8 mouse cellular contexts compared by ENCODE assay signal in genomic region chr3:79842616-79843016, GRCm38 (mm10). TPM values are rescaled to one million over a fixed set of nuclear protein-coding genes. Genes with fewer than 3 reads are reported as not detected.
A peak's percentile ranks its signal among the peaks of the same experiment; 100 is the strongest.
DNase-seq lines count a peak whose midpoint lies in the region; ATAC-seq and TF ChIP-seq lines count a peak whose summit lies in the region.

No protein-coding gene starts in this region.

- ATAC-seq in forebrain, postnatal 0 days = peak; percentile 91
- ATAC-seq in hematopoietic stem cell, adult 5-6 weeks (replicated peaks in 1 of 2; ENCODE audit: insufficient read depth in 1 of 2, low FRiP score in 2 of 2, low TSS enrichment in 1 of 2, low read depth in 1 of 2, poor library complexity in 2 of 2, severe bottlenecking in 2 of 2) = peak; percentile 86 to 88
- peak; percentile 89 for ATAC-seq in lung, postnatal 0 days

- TF ChIP-seq EP300 in ES-Bruce4 (IDR thresholded peaks at IDR 0.05; ENCODE audit: insufficient read depth, low read depth, low read length) = no peak
- TF ChIP-seq EP300 in lung, postnatal 0 days (IDR thresholded peaks at IDR 0.05) = no peak

- no peaks in the 10 kb centered on the region for H3K27me3 ChIP-seq in ES-Bruce4 (ENCODE audit: control insufficient read depth, insufficient read depth, low read length, poor library complexity, severe bottlenecking)
- H3K27me3 ChIP-seq in forebrain, postnatal 0 days (ENCODE audit: insufficient read depth, low read length) = no peaks in the 10 kb centered on the region
- no peaks in the 10 kb centered on the region for H3K27me3 ChIP-seq in lung, postnatal 0 days (replicated peaks; ENCODE audit: insufficient read depth, low read length)

- H3K9me3 ChIP-seq in ES-Bruce4 (replicated peaks; ENCODE audit: control insufficient read depth, insufficient read depth, low read length, poor library complexity, severe bottlenecking) = no peaks in the 10 kb centered on the region
- no peaks in the 10 kb centered on the region for H3K9me3 ChIP-seq in forebrain, postnatal 0 days (ENCODE audit: low read length)
- no peaks in the 10 kb centered on the region for H3K9me3 ChIP-seq in lung, postnatal 0 days (ENCODE audit: low read length)

- peak overlapping the region; percentile 61 for H3K4me3 ChIP-seq in ES-Bruce4 (ENCODE audit: low read depth, low read length)
- H3K4me3 ChIP-seq in forebrain, postnatal 0 days (ENCODE audit: low read depth, low read length) = peak overlapping the region; percentile 47
- peak overlapping the region; percentile 60 for H3K4me3 ChIP-seq in lung, postnatal 0 days (ENCODE audit: low read depth, low read length)

- TF ChIP-seq POLR2A in ES-Bruce4 (IDR thresholded peaks at IDR 0.05; ENCODE audit: insufficient read depth, low read length) = no peak

- H3K4me2 ChIP-seq in forebrain, postnatal 0 days (ENCODE audit: low read depth) = peak overlapping the region; percentile 79
- peak overlapping the region; percentile 63 for H3K4me2 ChIP-seq in lung, postnatal 0 days (replicated peaks; ENCODE audit: low read depth, low read length)

- H3K27ac ChIP-seq in ES-Bruce4 (ENCODE audit: insufficient read depth, low read length) = no peak overlapping the region
- H3K27ac ChIP-seq in forebrain, postnatal 0 days (ENCODE audit: low read depth, low read length) = no peak overlapping the region
- peak overlapping the region; percentile 54; the same call in 1 of the 2 replicates for H3K27ac ChIP-seq in lung, postnatal 0 days (ENCODE audit: low read length)

- H3K36me3 ChIP-seq in ES-Bruce4 (ENCODE audit: control insufficient read depth, insufficient read depth, low read length, poor library complexity, severe bottlenecking) = no peaks in the 10 kb centered on the region
- no peaks in the 10 kb centered on the region for H3K36me3 ChIP-seq in forebrain, postnatal 0 days (ENCODE audit: insufficient read depth)
- no peaks in the 10 kb centered on the region for H3K36me3 ChIP-seq in lung, postnatal 0 days (ENCODE audit: insufficient read depth, low read length)

- no peaks in the 10 kb centered on the region for H3K4me1 ChIP-seq in ES-Bruce4 (ENCODE audit: control insufficient read depth, insufficient read depth, low read length)
- H3K4me1 ChIP-seq in forebrain, postnatal 0 days (ENCODE audit: insufficient read depth) = no peaks in the 10 kb centered on the region; the same call in 1 of the 2 replicates
- H3K4me1 ChIP-seq in lung, postnatal 0 days (ENCODE audit: insufficient read depth, low read depth, low read length) = no peaks in the 10 kb centered on the region

- no peak for TF ChIP-seq CTCF in ES-Bruce4 (IDR thresholded peaks at IDR 0.05; ENCODE audit: low read depth, low read length)
- no peak for TF ChIP-seq CTCF in forebrain, postnatal 0 days (IDR thresholded peaks at IDR 0.05; ENCODE audit: low read depth)
- no peak for TF ChIP-seq CTCF in lung, postnatal 0 days (IDR thresholded peaks at IDR 0.05)

- under 1% methylated on average over 19 of the region's 19 CpGs for WGBS in forebrain, postnatal 0 days
- under 1% methylated on average over 19 of the region's 19 CpGs for WGBS in lung, postnatal 0 days

- peak; percentile 77 to 82 for DNase-seq in cerebellum, adult 18-20 months
- DNase-seq in forebrain, postnatal 0 days = peak; percentile 80
- DNase-seq in layer of hippocampus, adult 9-11 months = peak; percentile 80
- DNase-seq in lung, postnatal 0 days (ENCODE audit: low spot score) = peak; percentile 89
- DNase-seq in ovary, postnatal 10 days (ENCODE audit: low spot score) = peak; percentile 49
- DNase-seq in thymus, postnatal 14 days = peak; percentile 70

- peak overlapping the region; percentile 33; the same call in 1 of the 2 replicates for H3K9ac ChIP-seq in ES-Bruce4 (ENCODE audit: low read depth, poor library complexity, severe bottlenecking)
- H3K9ac ChIP-seq in forebrain, postnatal 0 days = peak overlapping the region; percentile 31; the same call in 1 of the 2 replicates
- peak overlapping the region; percentile 39 for H3K9ac ChIP-seq in lung, postnatal 0 days (replicated peaks; ENCODE audit: low read depth)

RNA-seq across cellular contexts. Expression of gene Tmem144, which starts 10.0 kb away (rescaled TPM):
- 15.8 and 17.0 TPM in 2 replicates for polyA plus RNA-seq in ES-Bruce4 (2011; ENCODE audit: insufficient read depth, insufficient read length, low read depth, missing spikeins)
- 1.00 and 1.2 TPM in 2 replicates for total RNA-seq in forebrain, postnatal 0 days (2014; rRNA removed)
- 1.4 and 2.6 TPM in 2 replicates for polyA plus RNA-seq in forebrain, postnatal 0 days (2015; fragmentation: Nextera tagmentation; extraction: Ambion mirVana)
- 0.75 and 1.5 TPM in 2 replicates for total RNA-seq in hematopoietic stem cell, adult 5-6 weeks (2017)
- polyA plus RNA-seq in lung, postnatal 0 days (2015; fragmentation: Nextera tagmentation; extraction: Ambion mirVana) = 4.4 and 4.8 TPM in 2 replicates

RNA-seq across cellular contexts. Expression of gene Fam198b, which starts 41.7 kb away (rescaled TPM):
- polyA plus RNA-seq in ES-Bruce4 (2011; ENCODE audit: insufficient read depth, insufficient read length, low read depth, missing spikeins) = 9.8 and 10.9 TPM in 2 replicates
- 1.3 and 2.1 TPM in 2 replicates for total RNA-seq in forebrain, postnatal 0 days (2014; rRNA removed)
- polyA plus RNA-seq in forebrain, postnatal 0 days (2015; fragmentation: Nextera tagmentation; extraction: Ambion mirVana) = 0.87 and 1.1 TPM in 2 replicates
- 1.1 and 1.4 TPM in 2 replicates for total RNA-seq in hematopoietic stem cell, adult 5-6 weeks (2017)
- polyA plus RNA-seq in lung, postnatal 0 days (2015; fragmentation: Nextera tagmentation; extraction: Ambion mirVana) = 21.3 and 35.3 TPM in 2 replicates
